Mouse (Mus musculus) liver, embryonic 11.5 days (tissue): ENCODE results near the gene Samd8. TPM values are rescaled to one million over a fixed set of nuclear protein-coding genes. Genes with fewer than 3 reads are reported as not detected.

ENCODE experiments used
- ATAC-seq: fragments of 200-750 bp; cut with Nextera tagmentation; replicated peaks from 2 replicates; pipeline ENCODE4 v1.8.0; 2017; ENCODE audit warnings: moderate number of reproducible peaks, mild to moderate bottlenecking, moderate TSS enrichment, moderate library complexity; ENCODE audit not compliant: low FRiP score
- DNase-seq: peaks from one replicate; pipeline ENCODE4 v3.0.0-alpha.2; 2017; ENCODE audit warnings: low spot score
- H3K27ac ChIP-seq: fragments of 300-500 bp; sonication (generic); 2 replicates; pipeline ENCODE4 v1.5.1; 2014; ENCODE audit warnings: mild to moderate bottlenecking, low read depth, low read length, control low read depth
- H3K27me3 ChIP-seq: fragments of 300-500 bp; sonication (generic); replicated peaks from 2 replicates; pipeline ENCODE4 v1.6.1; 2014; ENCODE audit warnings: low read length, mixed read lengths; ENCODE audit not compliant: control insufficient read depth, insufficient read depth
- H3K36me3 ChIP-seq: fragments of 300-500 bp; sonication (generic); 2 replicates; pipeline ENCODE4 v1.6.1; 2014; ENCODE audit warnings: mild to moderate bottlenecking, low read length, moderate library complexity, mixed read lengths; ENCODE audit not compliant: control insufficient read depth, insufficient read depth
- H3K4me1 ChIP-seq: fragments of 300-500 bp; sonication (generic); replicated peaks from 2 replicates; pipeline ENCODE4 v1.6.1; 2014; ENCODE audit warnings: low read length, mixed read lengths; ENCODE audit not compliant: control insufficient read depth, insufficient read depth
- H3K4me2 ChIP-seq: fragments of 300-500 bp; sonication (generic); 2 replicates; pipeline ENCODE4 v1.6.1; 2014; ENCODE audit warnings: mild to moderate bottlenecking, control low read depth, moderate library complexity
- H3K4me3 ChIP-seq: fragments of 300-500 bp; sonication (generic); 2 replicates; pipeline ENCODE4 v1.5.1; 2014; ENCODE audit warnings: low read depth, low read length, control low read depth
- H3K9ac ChIP-seq: fragments of 300-500 bp; sonication (generic); 2 replicates; pipeline ENCODE4 v1.6.1; 2014; ENCODE audit warnings: low read depth, low read length, control low read depth
- H3K9me3 ChIP-seq: fragments of 300-500 bp; sonication (generic); 2 replicates; pipeline ENCODE4 v1.6.1; 2016; ENCODE audit warnings: low read length, inconsistent platforms, mixed read lengths; ENCODE audit not compliant: control insufficient read depth
- WGBS: fragments of 180-500 bp; shearing (Covaris S2); extraction: QIAGEN DNeasy Blood & Tissue Kit; methylation state at CpG from one replicate; pipeline ENCODE4 v1.1.7; 2014; 5-methylcytosine and 5-hydroxymethylcytosine counted together
- polyA plus RNA-seq: library from polyadenylated mRNA; unstranded; fragments of >200 nt; fragmentation: Nextera tagmentation; extraction: Ambion mirVana; gene quantifications from 2 replicates; pipeline ENCODE4 v1.2.1, GENCODE M21; 2014

The Samd8 gene
- polyA plus RNA-seq, 1 experiment from 2014 or later, result 7.1 TPM

DNA sequence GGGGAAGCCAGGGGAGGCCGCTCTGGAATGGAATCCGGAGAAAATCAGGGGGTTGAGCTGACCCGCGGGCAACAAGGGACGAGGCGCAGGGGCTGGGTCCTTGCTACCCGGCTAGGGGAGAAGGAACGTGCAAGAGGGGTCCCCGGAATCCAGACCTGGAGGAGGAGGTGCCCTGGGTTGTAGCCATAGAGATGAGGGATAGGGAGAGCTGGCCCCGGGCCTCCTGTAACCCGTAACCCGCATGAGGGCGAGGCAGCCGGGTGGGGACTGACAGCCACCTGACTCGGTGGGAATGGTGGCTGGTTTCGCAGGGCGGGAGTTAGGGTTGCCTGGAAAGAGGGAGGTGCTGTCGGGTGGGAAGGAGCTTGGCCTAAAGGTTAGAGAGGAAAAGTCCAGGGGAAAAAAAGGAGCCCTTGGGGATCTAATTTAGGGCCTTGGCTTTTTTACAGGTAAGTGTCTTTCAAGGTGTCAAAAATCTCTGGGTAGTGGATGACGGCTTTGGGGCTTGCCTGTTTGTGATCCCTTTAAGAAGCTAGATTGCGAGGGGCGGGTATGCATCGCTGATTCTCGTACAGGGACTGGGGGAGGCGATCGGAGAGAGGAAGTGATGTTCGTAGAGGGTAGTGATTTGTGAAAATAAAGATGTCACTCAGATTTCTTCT is 681 bp downstream of the Samd8 start, which contains the start of gene Dusp13:
Dusp13 (minus strand) TSS at position 301 of the 662 bp plus-strand sequence.
- peak within 1 kb of the TSS; percentile 66 for H3K9ac ChIP-seq
- peak within 1 kb of the TSS; percentile 98 for H3K4me3 ChIP-seq
- no peaks in the 10 kb centered on the region for H3K27me3 ChIP-seq
- no peaks in the 10 kb centered on the region for H3K9me3 ChIP-seq
- H3K27ac ChIP-seq, result peak within 1 kb of the TSS; percentile 70
- DNase-seq (peak; percentile 77), ATAC-seq (peak; percentile 68)
- H3K4me1 ChIP-seq, result peaks cover 29% of the 10 kb centered on the region
- no peaks in the 10 kb centered on the region for H3K36me3 ChIP-seq
- peak within 1 kb of the TSS; percentile 86 for H3K4me2 ChIP-seq
- WGBS, result under 1% methylated on average over 26 of the region's 26 CpGs

GRCm38 (mm10) chr14:21752411-21752810 is 2.1 kb downstream of the Samd8 start:
- Histone ChIP-seq H3K4me3 (no peak overlapping the region), H3K4me1 (peaks cover 34% of the 10 kb centered on the region), H3K4me2 (peak overlapping the region; percentile 86; the same call in 1 of the 2 replicates), H3K27ac (no peak overlapping the region), H3K9ac (no peak overlapping the region), H3K27me3 (no peaks in the 10 kb centered on the region), H3K9me3 (no peaks in the 10 kb centered on the region), H3K36me3 (no peaks in the 10 kb centered on the region)
- DNase-seq (no peak), ATAC-seq (no peak)
- WGBS, result 94% methylated on average over 3 of the region's 3 CpGs

- Histone ChIP-seq H3K4me3 (no peak overlapping the region), H3K9me3 (no peaks in the 10 kb centered on the region), H3K27ac (no peak overlapping the region), H3K9ac (no peak overlapping the region), H3K27me3 (no peaks in the 10 kb centered on the region), H3K4me1 (peaks cover 39% of the 10 kb centered on the region), H3K4me2 (no peak overlapping the region), H3K36me3 (no peaks in the 10 kb centered on the region)
- no peak for ATAC-seq
- 71% methylated on average over 4 of the region's 4 CpGs for WGBS
- DNase-seq, result no peak
These were observed 3.0 kb downstream of the Samd8 start for GRCm38 (mm10) chr14:21753367-21753766.

DNA sequence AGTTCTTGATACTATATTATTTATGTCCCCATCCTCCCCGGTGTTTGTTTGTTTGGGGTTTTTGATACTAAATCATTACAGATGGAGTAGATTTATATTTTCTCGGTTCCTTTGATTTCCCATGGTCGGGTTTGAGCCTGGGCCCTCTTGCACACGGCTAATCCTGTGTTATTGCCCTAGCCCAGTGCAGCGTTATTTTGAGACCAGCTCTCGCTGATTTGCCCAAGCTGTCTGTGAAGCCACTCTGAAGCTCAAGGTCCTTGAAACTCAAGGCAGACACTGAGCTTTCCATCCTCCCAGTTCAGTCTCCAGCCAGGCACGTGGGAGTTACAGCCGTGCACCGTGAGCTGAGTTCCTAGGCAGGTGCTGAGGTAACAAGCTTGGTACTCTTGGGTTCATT is 11.2 kb downstream of the Samd8 start:
- Histone ChIP-seq H3K4me2 (no peak overlapping the region), H3K4me1 (peaks cover 32% of the 10 kb centered on the region), H3K27ac (no peak overlapping the region), H3K9ac (no peak overlapping the region), H3K36me3 (no peaks in the 10 kb centered on the region), H3K9me3 (no peaks in the 10 kb centered on the region), H3K27me3 (no peaks in the 10 kb centered on the region), H3K4me3 (no peak overlapping the region)
- DNase-seq (no peak), ATAC-seq (no peak)
- WGBS, result 91% methylated on average over 9 of the region's 9 CpGs

DNA sequence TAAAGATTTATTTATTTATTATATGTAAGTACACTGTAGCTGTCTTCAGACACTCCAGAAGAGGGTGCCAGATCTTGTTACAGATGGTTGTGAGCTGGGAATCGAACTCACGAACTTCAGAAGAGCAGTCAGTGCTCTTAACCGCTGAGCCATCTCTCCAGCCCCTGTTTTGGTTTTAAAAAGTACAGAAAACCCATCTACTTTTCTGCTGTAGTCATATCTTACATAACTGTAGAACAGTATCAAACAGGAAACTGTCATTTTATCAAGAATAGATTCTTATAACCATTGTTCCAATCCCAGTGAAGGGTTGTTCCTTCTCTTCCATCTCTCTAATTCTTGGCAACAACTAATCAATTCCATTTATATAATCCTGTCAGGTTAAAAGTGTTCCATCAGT is 13.4 kb downstream of the Samd8 start:
- peaks cover 34% of the 10 kb centered on the region for H3K4me1 ChIP-seq
- no peaks in the 10 kb centered on the region for H3K36me3 ChIP-seq
- no peak for ATAC-seq
- no peaks in the 10 kb centered on the region for H3K27me3 ChIP-seq
- H3K27ac ChIP-seq, result no peak overlapping the region
- no peak for DNase-seq
- 90% methylated on average over 3 of the region's 3 CpGs for WGBS
- H3K9ac ChIP-seq, result no peak overlapping the region
- H3K4me2 ChIP-seq, result no peak overlapping the region
- no peak overlapping the region for H3K4me3 ChIP-seq
- H3K9me3 ChIP-seq, result no peaks in the 10 kb centered on the region

DNA sequence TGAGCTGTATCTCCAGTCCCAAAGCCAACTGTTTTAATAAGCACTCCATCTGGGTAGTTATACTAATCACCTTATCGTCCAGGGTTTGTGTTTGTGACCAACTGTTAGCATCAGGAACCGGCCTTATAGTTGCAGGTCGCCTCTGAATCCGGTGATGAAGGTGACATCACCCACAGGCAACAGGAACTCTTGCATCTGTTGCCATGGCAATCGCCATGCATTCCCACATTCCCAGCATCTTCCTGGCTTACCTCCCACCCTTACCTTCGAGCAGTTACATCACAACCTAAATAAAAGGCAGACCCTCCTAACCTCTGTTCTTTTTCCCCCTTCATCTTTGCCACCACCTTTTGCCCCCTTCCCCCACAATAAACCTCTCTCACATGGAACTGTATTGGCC is 14.3 kb downstream of the Samd8 start:
- no peak for DNase-seq
- Histone ChIP-seq H3K9me3 (no peaks in the 10 kb centered on the region), H3K4me1 (peaks cover 27% of the 10 kb centered on the region), H3K27ac (no peak overlapping the region), H3K36me3 (no peaks in the 10 kb centered on the region), H3K27me3 (no peaks in the 10 kb centered on the region), H3K4me2 (no peak overlapping the region), H3K4me3 (no peak overlapping the region), H3K9ac (no peak overlapping the region)
- 85% methylated on average over 6 of the region's 6 CpGs for WGBS
- ATAC-seq, result no peak

DNA sequence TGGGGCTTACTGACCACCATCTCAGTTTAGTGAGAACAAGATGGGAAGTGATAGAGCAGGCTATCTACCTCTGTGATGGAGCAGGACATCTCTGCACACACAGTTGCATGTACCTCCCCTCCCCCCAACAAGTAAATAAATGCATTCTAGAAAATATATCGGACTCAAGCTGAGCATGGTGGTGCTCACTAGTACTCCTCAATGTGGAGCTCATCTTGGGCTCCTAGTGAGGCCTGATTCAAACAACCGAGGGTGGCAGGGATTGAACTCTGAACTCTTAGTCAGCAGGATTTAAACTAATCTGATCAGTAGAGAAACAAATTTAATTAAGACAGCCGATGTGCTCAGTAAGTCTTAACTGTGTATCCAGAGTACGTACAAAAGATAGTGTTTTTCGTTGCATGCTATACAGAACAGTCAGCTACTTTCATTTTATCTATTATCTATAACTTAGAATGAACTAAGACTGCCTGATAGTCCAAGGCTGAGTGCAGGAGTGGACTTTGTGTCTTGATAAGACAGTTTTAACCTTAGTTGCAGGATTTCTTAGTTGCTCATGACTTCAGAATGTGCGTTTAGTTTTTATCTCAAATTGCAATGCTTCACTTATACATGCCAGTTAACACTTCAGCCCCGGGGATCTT is 15.5 kb downstream of the Samd8 start:
- H3K9ac ChIP-seq, result no peak overlapping the region
- peak overlapping the region; percentile 53; the same call in 1 of the 2 replicates for H3K27ac ChIP-seq
- no peaks in the 10 kb centered on the region for H3K36me3 ChIP-seq
- 35% methylated on average over 7 of the region's 7 CpGs for WGBS
- no peak overlapping the region for H3K4me3 ChIP-seq
- DNase-seq (no peak), ATAC-seq (peak; percentile 75)
- no peaks in the 10 kb centered on the region for H3K9me3 ChIP-seq
- peaks cover 27% of the 10 kb centered on the region for H3K4me1 ChIP-seq
- no peaks in the 10 kb centered on the region for H3K27me3 ChIP-seq
- peak overlapping the region; percentile 33 for H3K4me2 ChIP-seq

GRCm38 (mm10) chr14:21766398-21766958 is 16.1 kb downstream of the Samd8 start:
- Histone ChIP-seq H3K4me1 (peaks cover 27% of the 10 kb centered on the region), H3K27me3 (no peaks in the 10 kb centered on the region), H3K9ac (no peak overlapping the region), H3K36me3 (no peaks in the 10 kb centered on the region), H3K9me3 (no peaks in the 10 kb centered on the region), H3K4me2 (peak overlapping the region; percentile 33), H3K27ac (peak overlapping the region; percentile 53; the same call in 1 of the 2 replicates), H3K4me3 (no peak overlapping the region)
- ATAC-seq (peak; percentile 50), DNase-seq (no peak)
- WGBS, result 80% methylated on average over 6 of the region's 6 CpGs
